Mouse (Mus musculus) lung, adult 2 months (tissue): Measurements from ENCODE around the gene Slfn8. TPM values are rescaled to one million over a fixed set of nuclear protein-coding genes. Genes with fewer than 3 reads are reported as not detected.

Source experiments
- DNase-seq: peaks from one replicate; pipeline ENCODE4 v3.0.0; 2022
- H3K4me1 ChIP-seq: fragments of 200-500 bp; 2 replicates; pipeline ENCODE4 v1.6.1; 2011; ENCODE audit warnings: low read length; ENCODE audit not compliant: control insufficient read depth, insufficient read depth
- H3K4me3 ChIP-seq: fragments of 200-500 bp; replicated peaks from 2 replicates; pipeline ENCODE3; 2011; ENCODE audit warnings: low read depth, mild to moderate bottlenecking, control low read depth, low read length; ENCODE audit errors: extremely low read depth
- CTCF ChIP-seq: fragments of 200-500 bp; IDR thresholded peaks from 2 replicates; pipeline ENCODE4 v1.5.1; 2011; ENCODE audit warnings: mild to moderate bottlenecking, low read length, control low read depth; ENCODE audit not compliant: insufficient read depth
- POLR2A ChIP-seq: fragments of 200-500 bp; IDR thresholded peaks from 2 replicates; pipeline ENCODE4 v1.6.1; 2011; ENCODE audit warnings: low read depth, mild to moderate bottlenecking, control low read depth, low read length, borderline replicate concordance; ENCODE audit errors: extremely low read depth
- WGBS: fragments of 180-500 bp; shearing (Covaris S2); methylation state at CpG from one replicate; pipeline ENCODE4 v1.1.7; 2018; 5-methylcytosine and 5-hydroxymethylcytosine counted together
- polyA plus RNA-seq: library from polyadenylated mRNA; depleted of rRNA; stranded (reverse); fragments of >200 nt; gene quantifications from 2 replicates; pipeline ENCODE4 v1.2.3, GENCODE M21; 2012; rRNA removed

Gene Slfn8
- 0.20 and 0.60 TPM in 2 replicates for polyA plus RNA-seq

DNA sequence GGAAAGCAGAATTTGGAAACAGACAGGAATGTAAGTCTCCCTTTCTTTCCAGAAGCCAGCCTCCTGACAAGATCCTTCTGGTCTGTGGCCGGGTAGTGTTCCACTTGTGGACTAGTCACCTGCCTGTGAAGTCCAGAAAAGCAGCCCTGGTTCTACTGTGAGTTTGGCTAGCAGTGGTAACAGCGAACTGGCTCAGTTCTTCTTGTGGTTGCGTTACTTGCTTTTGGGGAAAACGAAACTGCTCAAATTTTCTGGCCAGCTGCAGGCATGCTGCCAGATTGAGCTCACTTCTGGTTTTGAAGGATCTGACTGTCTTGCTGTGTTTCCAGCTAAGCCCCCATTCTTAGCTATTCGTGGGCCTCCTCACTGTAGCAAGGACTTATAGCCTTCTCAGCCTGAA, at the start of gene Slfn8:
TSS of gene Slfn8 (minus strand) at position 190 of the 400 bp plus-strand sequence.
- TF ChIP-seq POLR2A, result no peak
- no peak for TF ChIP-seq CTCF
- no peak for DNase-seq
- WGBS, result 40% methylated on average over 5 of the region's 5 CpGs
- H3K4me1 ChIP-seq, result no peaks in the 10 kb centered on the region
- peak within 1 kb of the TSS; percentile 44 for H3K4me3 ChIP-seq

DNA sequence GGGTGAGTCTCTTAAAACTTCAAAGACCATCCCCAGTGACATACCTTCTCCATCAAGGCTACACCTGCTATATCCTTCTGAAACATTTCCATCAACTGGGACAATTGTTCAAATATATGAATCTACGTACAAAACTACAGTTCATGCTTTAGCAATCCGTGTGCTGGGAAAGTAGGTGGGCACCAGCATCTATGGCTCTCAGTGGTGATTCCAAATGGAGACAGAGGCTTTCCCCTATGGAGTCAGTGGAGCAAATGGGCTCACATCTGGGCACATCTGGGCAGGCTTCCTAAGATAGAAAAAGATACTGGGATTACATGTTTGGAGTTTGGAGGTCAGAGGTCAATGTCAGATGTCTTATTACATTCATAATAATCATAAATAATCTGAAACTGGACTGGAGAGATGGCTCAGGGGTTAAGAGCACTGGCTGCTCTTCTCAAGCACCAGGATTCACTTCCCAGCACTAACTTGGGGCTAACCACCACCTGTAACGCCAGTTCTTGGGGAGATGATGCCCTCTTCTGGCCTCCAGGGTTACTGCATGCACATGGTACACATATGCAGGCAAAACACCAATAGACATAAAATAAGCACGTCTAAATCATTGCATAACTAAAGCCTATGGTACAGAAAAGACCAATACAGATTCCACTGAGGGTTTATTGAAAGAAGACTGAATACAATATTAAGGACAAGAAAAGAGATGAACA, 47.5 kb upstream of the Slfn8 start:
- no peaks in the 10 kb centered on the region; the same call in 1 of the 2 replicates for H3K4me1 ChIP-seq
- WGBS, result 82% methylated on average over 4 of the region's 4 CpGs
- no peak overlapping the region for H3K4me3 ChIP-seq
- DNase-seq, result no peak
- TF ChIP-seq POLR2A, result no peak
- TF ChIP-seq CTCF, result peak; percentile 22; the same call in 1 of the 2 replicates

DNA sequence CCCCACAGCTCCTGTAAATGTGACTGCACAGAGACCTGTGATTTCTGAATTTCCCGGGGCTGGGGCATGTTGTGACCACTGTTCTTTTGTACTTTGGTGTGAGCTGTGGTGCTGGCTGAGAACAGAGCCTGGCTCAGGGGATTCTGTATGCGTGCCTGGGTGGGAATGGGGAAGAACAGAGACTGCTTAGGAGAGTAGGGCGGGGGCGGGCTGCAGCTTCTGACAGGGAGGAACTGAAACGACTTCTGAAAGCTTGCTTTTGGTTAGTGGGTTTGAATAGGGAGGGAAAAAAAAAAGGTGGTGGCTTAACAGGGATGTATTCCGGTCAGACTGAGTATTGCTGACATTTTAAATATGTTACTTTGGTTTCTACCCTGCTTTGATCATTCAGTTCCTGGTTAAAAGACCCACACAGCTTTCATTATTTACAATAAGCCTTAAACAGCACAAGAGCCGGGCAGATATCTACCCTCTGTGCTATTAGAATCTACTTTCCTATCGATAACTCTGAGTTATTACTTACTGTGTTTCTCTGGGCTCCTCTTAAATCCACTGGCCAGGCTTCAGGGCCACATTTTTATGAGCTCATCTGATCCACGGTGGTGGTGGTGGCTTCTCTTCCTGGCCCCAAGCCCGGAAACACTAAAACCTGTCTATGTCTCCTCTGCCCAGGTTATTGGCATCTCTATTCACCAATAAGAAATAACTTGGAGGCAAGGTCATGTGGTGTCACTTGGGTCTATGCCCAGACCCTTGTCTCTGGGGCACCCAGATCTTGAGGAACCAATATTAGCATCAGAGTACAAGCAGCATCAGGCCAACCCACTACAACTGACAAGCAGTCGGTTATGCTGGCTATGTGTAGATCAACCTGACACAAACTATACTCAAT, 46.3 kb upstream of the Slfn8 start:
- TF ChIP-seq POLR2A (0 out of 2 replicates have a peak, but pooled peaks have one; percentile 22), CTCF (no peak)
- Histone ChIP-seq H3K4me1 (no peaks in the 10 kb centered on the region; the same call in 1 of the 2 replicates), H3K4me3 (peak overlapping the region; percentile 52)
- DNase-seq, result no peak
- WGBS, result 29% methylated on average over 11 of the region's 11 CpGs

DNA sequence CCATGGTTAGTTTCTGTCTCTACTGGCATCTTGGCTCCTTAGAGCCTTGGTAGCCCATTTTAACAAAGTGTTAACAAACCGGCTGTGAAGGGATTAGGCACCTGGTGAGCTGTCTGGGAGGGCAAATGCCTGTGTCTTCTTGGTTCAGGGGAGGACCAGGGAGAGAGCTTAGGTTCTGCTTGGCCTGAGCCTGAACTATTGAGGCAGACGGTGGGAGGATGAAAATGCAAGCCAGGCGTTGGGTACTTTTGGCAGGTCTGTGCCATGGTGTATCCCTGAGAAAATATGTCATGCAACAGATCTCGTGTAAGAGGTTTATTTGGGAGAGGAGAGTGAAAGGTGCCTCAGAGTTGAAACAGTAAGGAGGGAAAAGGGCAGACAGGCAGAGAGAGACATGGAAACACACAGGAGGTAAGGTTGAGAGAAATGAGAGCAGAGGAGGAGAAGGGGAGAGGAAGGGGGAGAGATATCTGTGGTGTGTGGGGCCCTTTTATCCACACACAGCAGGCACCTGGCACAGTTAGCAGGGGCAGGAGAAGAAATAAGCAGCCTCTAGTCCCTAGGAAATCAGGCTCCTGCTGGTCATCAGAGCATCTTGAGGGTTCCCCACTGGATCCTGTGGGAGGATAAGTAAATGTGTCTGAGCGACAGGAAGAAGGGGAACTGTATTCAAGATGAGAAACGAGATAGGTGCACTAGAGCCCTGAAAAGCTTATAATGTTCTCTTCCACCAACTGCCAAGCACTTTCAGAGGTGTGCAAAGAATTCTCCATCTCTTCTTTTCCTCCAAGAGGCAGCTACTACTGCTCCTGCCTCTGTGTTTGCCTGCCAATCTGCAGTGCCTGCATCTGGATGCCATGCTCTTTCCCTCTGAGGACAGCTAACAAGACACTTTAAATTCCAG, 45.1 kb upstream of the Slfn8 start:
- Histone ChIP-seq H3K4me1 (no peaks in the 10 kb centered on the region; the same call in 1 of the 2 replicates), H3K4me3 (peak overlapping the region; percentile 66)
- WGBS, result 11% methylated on average over 6 of the region's 6 CpGs
- TF ChIP-seq POLR2A, result no peak
- DNase-seq, result no peak

DNA sequence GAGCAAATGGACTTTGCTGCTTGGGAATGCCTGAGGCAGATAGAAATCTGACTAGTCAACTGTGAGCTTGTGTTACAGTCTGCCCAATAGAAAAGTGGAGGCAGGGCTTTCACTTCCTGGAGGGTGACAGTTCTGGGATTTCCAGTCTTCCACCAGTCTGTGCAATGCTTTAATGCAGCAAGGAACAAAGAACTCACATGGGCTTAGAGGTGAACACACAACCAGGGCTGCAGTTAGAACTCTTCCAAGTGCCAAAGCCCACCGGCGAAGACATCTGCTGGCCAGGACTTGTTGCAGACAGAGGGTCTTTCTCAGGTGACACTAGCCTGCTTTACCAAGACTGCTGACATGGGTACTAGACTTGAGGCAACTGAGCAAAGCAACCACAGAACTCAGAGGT, 44.3 kb upstream of the Slfn8 start, which contains the start of gene Slfn2:
TSS of gene Slfn2 (plus strand) at position 167 of the 400 bp plus-strand sequence.
- Histone ChIP-seq H3K4me3 (peak within 1 kb of the TSS; percentile 66), H3K4me1 (no peaks in the 10 kb centered on the region; the same call in 1 of the 2 replicates)
- TF ChIP-seq POLR2A (peak; percentile 28; the same call in 1 of the 2 replicates), CTCF (no peak)
- DNase-seq, result no peak
- 66% methylated on average over 2 of the region's 2 CpGs for WGBS

DNA sequence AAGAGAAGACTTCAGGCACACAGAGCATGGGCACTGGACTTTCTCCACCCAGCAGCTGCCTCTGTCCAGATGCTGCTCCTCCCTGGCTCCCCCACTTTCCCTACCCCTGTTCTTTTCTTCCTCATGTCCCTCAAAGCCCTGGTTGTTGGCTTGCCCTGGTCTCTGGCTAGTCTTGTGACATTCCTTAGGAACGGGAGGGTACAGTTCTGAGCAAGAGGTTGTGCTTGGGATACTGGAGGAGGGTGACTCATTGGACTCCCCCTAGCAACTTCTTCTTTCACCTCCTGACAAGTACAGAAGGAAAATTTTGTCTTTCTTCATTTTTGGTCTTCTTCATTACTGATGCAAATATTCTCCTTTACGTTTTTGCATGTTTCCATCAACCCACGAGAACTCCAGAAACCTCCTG, 43.3 kb upstream of the Slfn8 start:
- H3K4me1 ChIP-seq, result no peaks in the 10 kb centered on the region; the same call in 1 of the 2 replicates
- DNase-seq, result no peak
- 55% methylated on average over 3 of the region's 3 CpGs for WGBS
- no peak for TF ChIP-seq POLR2A
- H3K4me3 ChIP-seq, result no peak overlapping the region

DNA sequence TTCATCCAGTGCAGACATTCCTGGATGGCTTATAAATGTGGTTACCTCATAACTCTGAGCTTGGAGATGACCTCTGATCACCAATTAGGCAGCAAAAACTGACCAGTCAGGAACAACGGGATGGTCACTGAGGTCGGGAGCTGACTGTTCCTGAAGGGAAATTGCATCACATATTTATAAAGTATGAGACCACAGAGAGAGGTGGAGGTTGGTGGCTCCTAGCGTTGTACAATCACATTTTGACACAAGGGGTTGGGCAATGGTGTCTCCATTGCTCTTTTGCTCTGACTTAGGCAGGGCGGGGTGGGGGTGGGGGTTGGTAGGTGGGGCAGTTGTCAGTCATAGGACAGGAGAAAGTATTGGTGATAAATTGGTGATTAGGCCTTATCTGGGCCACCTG, 42.5 kb upstream of the Slfn8 start:
- no peak for TF ChIP-seq POLR2A
- no peak for TF ChIP-seq CTCF
- WGBS, result 68% methylated on average over 4 of the region's 4 CpGs
- Histone ChIP-seq H3K4me1 (no peaks in the 10 kb centered on the region; the same call in 1 of the 2 replicates), H3K4me3 (no peak overlapping the region)
- no peak for DNase-seq

DNA sequence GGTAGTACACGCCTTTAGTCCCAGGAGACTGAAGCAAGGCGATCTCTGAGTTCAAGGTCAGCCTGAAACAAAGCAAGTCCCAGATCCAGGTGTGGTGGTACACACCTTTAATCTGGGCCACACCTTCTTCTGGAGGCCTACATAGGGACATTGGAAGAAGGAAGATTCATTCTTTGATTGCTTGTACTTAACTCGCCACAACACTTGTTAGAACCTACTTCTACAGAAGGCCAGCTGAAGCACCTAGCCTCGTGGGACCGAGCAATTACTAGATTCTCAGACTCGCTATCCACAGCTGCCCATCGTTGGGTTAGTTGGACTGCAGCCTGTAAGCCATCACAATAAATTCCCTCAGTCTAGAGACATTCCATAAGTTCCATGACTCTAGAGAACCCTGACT, 41.2 kb upstream of the Slfn8 start:
- 87% methylated on average over 7 of the region's 7 CpGs for WGBS
- no peak for DNase-seq
- Histone ChIP-seq H3K4me3 (no peak overlapping the region), H3K4me1 (no peaks in the 10 kb centered on the region)
- TF ChIP-seq CTCF (no peak), POLR2A (no peak)

DNA sequence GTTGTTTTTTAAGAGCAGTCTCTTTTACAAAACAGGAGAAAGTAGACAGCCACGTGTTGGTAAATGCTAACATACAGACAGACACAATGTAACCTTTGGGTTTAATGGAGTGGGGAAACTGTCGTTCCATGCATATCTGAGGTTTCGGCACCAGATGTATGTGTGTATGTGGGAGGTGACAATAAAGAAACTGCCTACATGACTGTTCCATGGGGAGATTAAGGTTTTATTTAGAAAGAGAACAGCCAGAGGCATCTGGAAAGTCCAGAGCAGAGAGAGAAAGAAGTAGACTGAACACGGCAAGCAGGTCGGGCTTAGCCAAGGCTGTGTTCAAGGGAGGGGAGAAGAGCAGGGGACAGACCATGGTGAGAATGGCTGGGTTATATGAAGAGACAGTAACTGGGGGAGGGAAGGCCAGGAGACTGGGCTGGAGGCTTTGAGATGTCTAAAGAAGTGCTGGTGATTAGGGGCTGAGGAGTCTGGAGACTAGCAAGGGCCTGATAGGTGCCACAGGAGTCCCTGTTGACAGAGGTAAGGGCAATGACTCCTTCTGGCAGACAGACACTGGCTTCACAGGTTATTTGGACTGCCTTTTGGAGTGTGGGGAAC, 39.9 kb upstream of the Slfn8 start:
- TF ChIP-seq POLR2A (no peak), CTCF (no peak)
- no peak overlapping the region for H3K4me3 ChIP-seq
- WGBS, result 74% methylated on average over 5 of the region's 5 CpGs
- H3K4me1 ChIP-seq, result no peaks in the 10 kb centered on the region
- DNase-seq, result no peak

DNA sequence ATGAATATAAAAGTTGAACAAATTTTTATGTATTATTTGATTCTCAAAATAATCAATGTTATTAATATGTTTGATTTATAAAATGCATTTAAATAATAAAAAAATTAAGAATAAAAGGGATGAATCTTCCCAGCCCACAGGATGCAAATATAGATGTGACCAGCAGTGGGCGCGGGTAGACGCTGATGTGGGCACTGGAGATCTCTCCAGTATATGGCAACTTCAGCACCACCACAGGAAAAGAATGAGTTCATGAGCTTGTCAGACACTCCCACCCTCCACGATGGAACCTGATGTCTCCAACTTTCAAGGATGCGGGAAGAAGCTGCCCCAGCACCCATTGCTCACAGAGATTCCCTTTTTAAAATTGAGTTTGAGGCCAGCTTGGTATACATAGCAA, 37.3 kb upstream of the Slfn8 start:
- WGBS, result 2% methylated on average over 5 of the region's 5 CpGs
- DNase-seq, result peak; percentile 54
- Histone ChIP-seq H3K4me3 (no peak overlapping the region), H3K4me1 (no peaks in the 10 kb centered on the region)
- peak; percentile 89 for TF ChIP-seq CTCF
- no peak for TF ChIP-seq POLR2A
